Mouse (Mus musculus): Measurements from ENCODE around the gene 2610044O15Rik8. TPM values are rescaled to one million over a fixed set of nuclear protein-coding genes. Genes with fewer than 3 reads are reported as not detected.

The 2610044O15Rik8 gene
- total and polyA plus RNA-seq, 3 experiments, result 7.3 to 25.6 (median 10.9) TPM

DNA sequence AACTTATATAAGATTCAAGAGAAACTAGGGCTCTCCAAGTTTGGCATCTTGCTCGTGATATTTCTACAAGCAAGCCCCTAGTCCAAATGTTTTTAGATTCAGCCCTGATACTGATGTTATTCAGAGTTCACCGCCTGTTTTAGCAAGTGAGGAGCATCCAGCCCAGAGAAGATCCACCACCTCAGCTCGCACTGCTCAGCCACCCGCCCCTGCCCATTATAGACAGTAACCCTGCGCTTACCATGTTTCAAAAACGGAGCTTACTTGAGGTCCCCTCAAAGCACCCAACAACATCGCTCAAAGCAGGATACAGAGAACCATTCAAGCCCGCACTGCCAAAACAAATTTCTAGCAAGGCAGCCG is 561 bp downstream of the 2610044O15Rik8 start:
- Histone ChIP-seq H3K79me2 (replicated peaks; ENCODE audit: control insufficient read depth, extremely low read depth, insufficient read depth, poor library complexity, severe bottlenecking) (peaks cover 7% of the 10 kb centered on the region), H3K9me3 (replicated peaks; ENCODE audit: low read length) (no peaks in the 10 kb centered on the region), H3K9ac (ENCODE audit: insufficient read depth, low read depth) (peak overlapping the region; percentile 77), H3K27ac (ENCODE audit: insufficient read depth, low read depth) (no peak overlapping the region), H3K4me1 (ENCODE audit: control insufficient read depth in 1 of 2, insufficient read depth in 2 of 2) (peaks cover 8% of the 10 kb centered on the region in 2 experiments; a peak in 3 of 4 replicates), H3K27me3 (replicated peaks) (no peaks in the 10 kb centered on the region), H3K36me3 (replicated peaks in 1 of 2; ENCODE audit: control insufficient read depth in 1 of 2, insufficient read depth in 1 of 2, low read length in 1 of 2) (no peaks in the 10 kb centered on the region), H3K4me2 (ENCODE audit: insufficient read depth, low read depth, poor library complexity, severe bottlenecking) (peak overlapping the region; percentile 98; the same call in 1 of the 2 replicates), H3K4me3 (replicated peaks in 1 of 3; ENCODE audit: low read depth in 2 of 3, low read length in 2 of 3, poor library complexity in 1 of 3) (peak overlapping the region; percentile 61 to 88 (median 74))
- DNase-seq (ENCODE audit: extremely low read depth), result no peak
- dilution Hi-C loops (cut with MboI; ENCODE audit: extremely low pct_ligation_motif_present, extremely low pct_unique_long_range_greater_than_20kb, low sequenced_read_pairs) (no loop called here), in situ Hi-C loops (cut with MboI; ENCODE audit: low pct_ligation_motif_present, low pct_unique_long_range_greater_than_20kb, low sequenced_read_pairs) (no loop called here)
- TF ChIP-seq NRF1 (IDR thresholded peaks at IDR 0.05; ENCODE audit: low read depth, low read length) (no peak), ELF1 (IDR thresholded peaks at IDR 0.05; ENCODE audit: low read depth, low read length) (no peak), EP300 (IDR thresholded peaks at IDR 0.05; ENCODE audit: low read length) (no peak)

Other genes with a start within 250 kb of the 2610044O15Rik8 start
- not detected in 2 replicates for gene Ccdc7a, start 168.9 kb downstream of the 2610044O15Rik8 start, total RNA-seq (2012; rRNA removed)
- gene Ccdc7a, start 168.9 kb downstream of the 2610044O15Rik8 start, total RNA-seq (2014; rRNA removed), result not detected in 2 replicates
- gene Ccdc7a, start 168.9 kb downstream of the 2610044O15Rik8 start, polyA plus RNA-seq (2012; ENCODE audit: insufficient read length, low read depth), result not detected in 2 replicates
- 0.55 and 0.81 TPM in 2 replicates for gene Ccdc7b, start 167.3 kb downstream of the 2610044O15Rik8 start, total RNA-seq (2012; rRNA removed)
- 0.45 and 0.74 TPM in 2 replicates for gene Ccdc7b, start 167.3 kb downstream of the 2610044O15Rik8 start, total RNA-seq (2014; rRNA removed)
- not detected in 2 replicates for gene Ccdc7b, start 167.3 kb downstream of the 2610044O15Rik8 start, polyA plus RNA-seq (2012; ENCODE audit: insufficient read length, low read depth)
- not detected in 2 replicates for gene Gm10999, start 102.7 kb downstream of the 2610044O15Rik8 start, total RNA-seq (2012; rRNA removed)
- gene Gm10999, start 102.7 kb downstream of the 2610044O15Rik8 start, total RNA-seq (2014; rRNA removed), result not detected in 2 replicates
- gene Gm10999, start 102.7 kb downstream of the 2610044O15Rik8 start, polyA plus RNA-seq (2012; ENCODE audit: insufficient read length, low read depth), result not detected in 2 replicates

Data from CH12.LX (cell line).